Mouse (Mus musculus): ENCODE measurements around the gene Sh2d3c.

- TF ChIP-seq CTCF (IDR thresholded peaks at IDR 0.05; ENCODE audit: insufficient read depth, low read depth, low read length) (no peak), POLR2A (IDR thresholded peaks at IDR 0.05; ENCODE audit: insufficient read depth, low read depth, low read length) (no peak)
Observed at GRCm38 (mm10) chr2:32732695-32733094, 11.8 kb downstream of the Sh2d3c start.

Measured in olfactory bulb, adult 2 months (tissue).